Mouse (Mus musculus) ES-CJ7 (cell line): Measurements from ENCODE around the gene H2al1m.
"Not testable (repeated sequence)": the region's sequence is repeated elsewhere in the genome, so short reads cannot be mapped to it uniquely, and the experiment has no call there.

Experiments
- DNase-seq: peaks from one replicate; pipeline ENCODE4 v3.0.0; 2011; ENCODE audit warnings: low read depth, low spot score

Gene H2al1m

DNA sequence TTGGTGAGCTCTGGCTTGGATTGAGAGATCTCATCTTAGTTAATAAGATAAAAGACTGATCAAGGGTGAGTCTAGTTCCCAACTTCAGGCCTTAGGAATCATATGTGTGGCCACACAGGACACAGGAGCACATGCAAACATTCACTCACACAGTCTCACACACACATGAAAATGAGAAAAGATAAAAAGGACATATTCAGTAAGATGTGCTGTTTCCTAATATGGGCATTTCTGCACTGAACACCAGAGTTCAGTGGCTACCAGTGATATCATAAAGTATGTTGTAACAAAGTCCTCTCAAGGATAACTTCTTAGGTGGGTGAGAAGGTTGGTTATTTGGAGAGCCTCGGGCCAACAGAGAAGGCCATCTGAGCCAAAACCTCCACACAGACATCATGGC lies at the start of gene H2al1m:
Gene H2al1m (plus strand): TSS at position 301 of the 400 bp plus-strand sequence.
- DNase-seq: not testable (repeated sequence)

- DNase-seq: no peak
These were observed 42.6 kb upstream of the H2al1m start for GRCm38 (mm10) chrX:9240737-9241591.

GRCm38 (mm10) chrX:9243381-9243864 lies 40.1 kb upstream of the H2al1m start:
- DNase-seq: no peak

DNA sequence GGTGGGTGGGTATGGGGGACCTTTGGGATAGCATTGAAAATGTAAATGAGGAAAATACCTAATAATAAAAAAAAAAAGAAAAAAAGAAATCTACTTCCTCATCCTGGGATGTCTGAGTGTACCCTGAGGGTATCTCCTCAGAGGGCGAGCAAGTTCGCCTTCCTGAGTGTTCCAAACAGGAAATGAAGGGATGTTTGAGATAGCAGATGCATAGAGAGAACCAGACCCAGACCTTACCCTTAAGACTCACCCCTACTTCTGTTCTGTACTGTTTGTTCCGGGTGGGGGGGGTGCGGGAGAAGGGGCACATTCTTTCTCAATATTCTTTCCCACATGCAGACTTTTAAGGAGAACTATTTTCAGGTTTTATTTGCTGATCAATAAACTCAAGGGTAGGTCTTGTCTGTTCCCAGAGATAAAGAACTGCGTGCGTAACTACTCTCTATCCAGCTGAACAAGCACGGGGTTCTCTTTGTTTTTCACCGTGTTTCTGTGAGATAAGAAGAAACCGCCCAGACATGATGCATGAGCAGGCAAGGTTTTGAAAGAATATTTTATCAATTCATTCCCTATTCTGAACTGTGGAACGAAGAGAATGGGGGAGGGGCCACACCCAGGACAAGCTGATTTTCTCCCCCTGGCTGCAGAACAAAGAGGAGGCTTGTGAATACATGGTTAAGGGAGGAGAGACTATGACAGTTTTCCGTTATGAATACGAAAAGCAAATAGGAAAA lies 38.8 kb upstream of the H2al1m start:
- DNase-seq: no peak

- no peak for DNase-seq
These were observed 34.7 kb upstream of the H2al1m start for GRCm38 (mm10) chrX:9248911-9249310.

DNA sequence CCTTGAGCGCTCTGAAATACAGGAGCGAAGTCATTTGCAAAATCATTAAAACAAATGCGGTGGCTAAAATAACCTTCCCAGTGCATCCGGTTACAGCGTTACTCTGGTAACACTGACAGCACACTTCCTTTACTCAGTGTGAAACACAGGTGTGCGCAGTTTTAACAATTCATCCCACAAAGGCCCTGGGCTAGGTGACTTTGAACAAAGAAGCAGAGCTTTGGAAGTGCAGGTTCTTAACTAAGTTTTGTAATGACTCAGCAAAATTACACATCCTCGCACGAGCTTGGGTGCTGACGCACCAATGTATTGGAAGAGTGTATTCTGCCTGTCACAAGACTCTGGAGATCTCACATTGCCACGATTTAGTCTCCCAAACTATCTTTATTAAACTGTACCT lies 29.6 kb upstream of the H2al1m start:
- DNase-seq: peak; percentile 11

- no peak for DNase-seq
These were observed 28.7 kb upstream of the H2al1m start for GRCm38 (mm10) chrX:9254901-9255300.

DNA sequence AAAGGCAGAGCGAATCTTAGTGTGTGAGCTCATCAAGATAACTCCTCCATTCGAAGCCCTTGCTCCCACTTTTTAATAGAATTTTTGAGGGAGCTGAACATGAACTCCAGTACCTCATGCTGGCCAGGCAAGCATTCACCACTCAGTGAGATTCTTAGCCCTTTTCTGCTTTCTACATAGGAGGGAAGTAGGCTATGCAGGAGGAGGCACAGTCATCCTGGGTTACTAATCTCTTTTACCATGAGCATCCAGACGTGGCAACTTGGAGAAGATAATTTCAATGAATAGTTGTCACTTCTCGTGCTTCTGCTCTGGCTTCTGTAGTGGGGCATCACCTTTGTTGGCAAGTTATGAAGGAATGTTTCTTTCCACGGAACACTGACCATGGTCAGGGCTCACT lies 26.8 kb upstream of the H2al1m start, which contains the start of gene Gm14862:
Gene Gm14862 (minus strand): TSS at position 134 of the 400 bp plus-strand sequence.
- DNase-seq: no peak

DNA sequence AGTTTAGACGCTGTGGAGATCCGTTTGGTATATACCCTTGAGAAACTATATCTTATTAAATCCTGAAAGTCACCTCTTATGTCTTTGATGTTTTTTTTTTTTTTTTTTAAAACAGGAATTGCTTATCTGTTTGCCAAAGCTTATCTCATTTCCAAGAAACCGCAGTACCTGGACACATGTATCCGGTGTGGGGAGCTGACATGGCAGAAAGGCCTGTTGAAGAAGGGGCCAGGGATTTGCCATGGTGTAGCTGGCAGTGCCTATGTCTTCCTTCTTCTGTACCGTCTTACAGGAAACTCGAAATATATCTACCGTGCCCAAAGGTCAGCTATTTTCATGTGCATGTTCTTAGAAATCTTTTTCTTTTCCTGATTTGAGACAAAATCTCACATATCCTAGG lies 25.7 kb upstream of the H2al1m start:
- DNase-seq: no peak

- DNase-seq: no peak
These were observed 24.3 kb upstream of the H2al1m start for GRCm38 (mm10) chrX:9259267-9259666.

- DNase-seq: no peak
These were observed 12.5 kb upstream of the H2al1m start for GRCm38 (mm10) chrX:9271112-9271511.

DNA sequence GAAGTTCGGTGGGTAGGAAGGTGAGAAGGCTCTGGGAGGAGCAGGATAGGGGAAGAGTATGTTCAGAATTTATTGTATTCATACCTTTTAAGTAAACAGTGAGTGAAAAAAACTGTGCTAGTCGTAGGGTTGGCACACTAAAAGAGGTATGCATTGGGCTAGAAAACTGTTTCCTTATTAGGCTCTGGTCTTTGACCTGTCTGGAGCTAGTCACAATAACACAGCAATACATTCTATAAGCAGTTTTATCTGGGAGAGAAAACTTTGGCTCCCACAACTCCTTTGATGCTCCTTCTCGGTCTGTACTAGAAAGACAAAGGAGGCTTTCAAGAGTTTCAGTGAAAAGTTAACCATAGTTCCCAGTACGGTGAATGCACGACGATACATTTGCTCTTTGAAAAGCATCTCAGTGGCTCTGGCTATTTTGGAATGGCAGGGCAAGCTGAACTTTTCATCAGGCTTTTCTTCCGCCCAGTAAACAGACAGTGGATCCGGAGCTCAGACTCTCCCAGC lies 11.6 kb upstream of the H2al1m start:
- no peak for DNase-seq

DNA sequence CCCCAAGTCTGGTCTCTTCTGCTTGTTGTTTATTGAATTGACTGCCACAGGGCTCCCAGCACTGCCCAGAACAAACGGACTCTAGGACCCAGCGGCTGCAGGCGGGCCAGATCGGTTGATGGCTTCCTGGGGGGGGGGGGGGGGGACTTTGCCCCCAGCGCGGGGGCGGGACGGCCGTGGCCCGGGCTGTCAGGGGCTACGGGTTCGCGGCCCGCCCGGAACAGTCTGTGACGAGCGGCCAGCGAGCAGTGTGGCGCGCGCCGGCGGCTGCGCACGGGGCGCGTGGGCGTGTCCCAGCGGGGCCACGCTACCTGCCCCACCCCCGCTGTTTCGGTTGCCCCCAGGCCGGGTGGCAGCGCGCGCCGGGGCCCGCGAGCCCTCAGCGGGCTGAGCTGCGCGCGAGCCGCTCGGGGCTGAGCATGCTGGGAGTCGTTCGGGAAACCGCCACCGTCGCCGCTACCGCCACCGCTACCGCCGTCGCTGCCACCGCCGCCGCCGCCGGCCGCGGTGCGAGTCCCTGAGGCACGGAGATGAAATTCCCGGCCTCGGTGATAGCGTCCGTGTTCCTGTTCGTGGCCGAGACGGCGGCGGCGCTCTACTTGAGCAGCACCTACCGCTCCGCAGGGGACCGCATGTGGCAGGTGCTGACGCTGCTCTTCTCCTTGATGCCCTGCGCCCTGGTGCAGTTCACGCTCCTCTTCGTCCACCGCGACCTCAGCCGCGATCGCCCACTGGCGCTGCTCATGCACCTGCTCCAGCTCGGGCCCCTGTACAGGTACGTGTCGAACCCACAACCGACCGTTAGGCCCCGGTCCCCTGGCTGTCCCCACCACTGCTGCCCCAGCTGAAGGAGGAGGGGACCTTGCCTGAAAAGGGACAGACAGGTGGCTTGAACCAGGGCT lies 10.9 kb upstream of the H2al1m start, which contains the start of gene Xk:
Gene Xk (plus strand): TSS at position 297 of the 902 bp plus-strand sequence.
- DNase-seq: peak; percentile 32

DNA sequence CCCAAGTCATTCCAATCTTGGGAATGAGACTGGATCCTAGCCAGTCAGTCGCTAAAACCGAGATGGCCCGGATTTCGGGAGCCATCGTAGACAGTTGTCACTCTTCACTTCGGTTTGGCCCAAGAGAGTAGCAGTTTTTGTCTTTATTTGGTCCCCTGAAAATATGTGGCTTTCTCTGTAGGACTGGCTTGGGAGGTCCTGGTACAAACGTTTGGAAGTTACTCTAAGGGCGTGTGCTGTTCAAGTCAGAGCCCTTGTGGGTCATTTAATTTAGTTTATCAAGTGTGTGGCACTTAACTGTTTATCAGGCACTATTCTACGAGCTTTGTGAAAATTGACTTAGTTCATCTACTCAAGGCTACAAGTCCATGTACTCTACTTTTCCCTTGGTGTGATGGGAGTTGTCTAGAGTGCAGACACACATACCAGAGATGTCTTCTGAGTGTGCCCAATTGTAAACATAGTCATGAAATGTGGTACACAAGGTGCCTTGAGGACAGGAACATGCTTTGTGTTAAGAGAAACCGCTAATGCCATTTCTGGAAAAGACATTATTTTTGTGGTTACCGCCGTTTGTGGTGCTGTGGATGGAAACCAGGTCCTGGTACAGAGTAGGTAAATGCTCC lies 10.1 kb upstream of the H2al1m start:
- no peak for DNase-seq

GRCm38 (mm10) chrX:9274321-9274720 lies 9.2 kb upstream of the H2al1m start:
- DNase-seq: no peak

- not testable (repeated sequence) for DNase-seq
These were observed 9.7 kb downstream of the H2al1m start for GRCm38 (mm10) chrX:9293140-9293829.

DNA sequence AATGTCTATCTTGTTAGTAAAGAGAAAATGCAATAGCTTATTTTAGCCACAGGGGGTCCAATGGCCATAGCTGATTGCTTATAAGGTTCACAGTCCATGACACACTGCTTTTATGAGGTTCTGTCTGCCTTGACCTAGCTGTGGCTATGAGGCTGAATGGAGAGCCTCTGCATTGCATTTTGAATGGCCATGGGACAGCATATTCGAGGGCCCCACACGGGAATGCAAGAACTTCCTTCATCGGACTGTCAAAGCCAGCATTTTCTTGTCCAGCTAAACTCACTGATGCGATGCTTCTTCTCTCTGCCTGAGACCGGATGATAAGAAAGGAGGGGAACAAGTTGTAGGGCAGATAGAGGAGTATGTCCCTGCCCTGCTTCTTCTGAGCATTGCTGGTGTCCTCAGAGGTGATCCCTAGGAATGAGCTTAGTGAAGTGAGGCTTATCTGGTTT lies 14.9 kb downstream of the H2al1m start:
- DNase-seq: no peak

- no peak for DNase-seq
These were observed 19.2 kb downstream of the H2al1m start for GRCm38 (mm10) chrX:9302791-9303190.

DNA sequence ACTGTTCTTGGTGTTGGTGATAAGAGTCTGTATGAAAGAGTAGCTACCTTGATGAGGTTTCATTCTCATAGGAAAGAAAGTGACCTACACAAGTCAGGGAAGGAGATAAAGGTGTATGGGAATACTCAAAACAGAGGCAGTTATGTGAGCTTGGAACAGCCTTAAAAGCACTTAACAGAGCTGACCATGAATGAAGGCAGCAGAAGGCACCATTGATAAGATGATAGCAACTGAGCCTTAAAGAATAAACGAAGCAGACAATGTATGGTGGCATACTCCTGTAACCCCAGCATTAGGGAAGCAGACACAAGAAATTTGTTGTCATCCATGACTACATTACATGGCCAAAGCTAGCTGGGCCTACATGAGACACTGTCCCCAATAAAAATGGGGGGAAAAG lies 19.9 kb downstream of the H2al1m start:
- DNase-seq: no peak

DNA sequence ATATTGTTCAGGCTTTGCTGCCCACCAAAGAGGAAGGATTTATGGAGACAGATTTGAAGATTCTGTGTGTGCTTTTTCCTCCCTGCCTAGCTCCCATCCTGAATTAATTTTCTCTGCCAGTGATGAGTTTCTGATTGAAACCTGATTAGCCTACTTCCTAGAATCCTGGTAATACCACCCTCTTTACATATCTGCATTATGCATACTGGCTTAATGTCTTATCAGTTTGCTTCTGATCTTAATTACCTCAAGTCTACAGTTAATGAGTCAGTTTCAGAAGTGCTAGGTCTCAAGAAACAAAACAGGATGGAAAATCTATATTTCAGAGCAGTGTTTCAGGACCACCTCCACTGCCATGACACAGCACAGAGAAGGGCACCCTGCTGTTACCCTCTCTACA lies 32.9 kb downstream of the H2al1m start:
- DNase-seq: not testable (repeated sequence)
